Mouse (Mus musculus) cortical plate, adult 2 months (tissue): ENCODE measurements around the gene Nkx6-2.

Experiments used
- CTCF ChIP-seq: fragments of 200-500 bp; IDR thresholded peaks from 2 replicates; pipeline ENCODE4 v1.5.1; 2011; ENCODE audit warnings: mild to moderate bottlenecking, control low read depth, low read length; ENCODE audit not compliant: insufficient read depth; ENCODE audit errors: extremely low read depth
- POLR2A ChIP-seq: fragments of 200-500 bp; IDR thresholded peaks from 2 replicates; pipeline ENCODE4 v1.6.1; 2011; ENCODE audit warnings: mild to moderate bottlenecking, low read length, control low read depth; ENCODE audit not compliant: insufficient read depth; ENCODE audit errors: extremely low read depth

- TF ChIP-seq CTCF, result no peak
- TF ChIP-seq POLR2A, result no peak
Measured at GRCm38 (mm10) chr7:139536331-139536730, 46.3 kb downstream of the Nkx6-2 start.
